Mouse (Mus musculus): Measurements from ENCODE around the gene Arl10.

DNA sequence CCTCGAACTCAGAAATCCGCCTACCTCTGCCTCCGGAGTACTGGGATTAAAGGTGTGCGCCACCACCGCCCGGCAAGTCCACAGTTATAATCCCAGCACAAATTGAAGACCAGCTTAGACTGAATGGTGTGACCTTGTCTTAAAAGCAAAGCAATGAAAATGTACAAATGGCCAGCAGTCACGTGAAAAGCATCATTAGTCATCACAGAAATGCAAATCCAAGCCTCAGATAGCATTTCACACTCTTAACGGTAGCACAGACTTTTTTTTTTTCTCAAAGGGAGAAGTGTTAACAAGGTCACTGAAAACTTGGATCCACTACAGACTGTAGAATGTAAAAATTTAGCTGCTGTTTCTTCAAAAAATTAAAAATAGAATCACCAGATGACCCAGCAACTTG is 41.5 kb downstream of the Arl10 start:
- no peak for TF ChIP-seq CTCF (conservative IDR thresholded peaks at IDR 0.05; ENCODE audit: low read length)
- no peak for TF ChIP-seq POU5F1 (IDR thresholded peaks at IDR 0.05; ENCODE audit: borderline replicate concordance, low read length)
- TF ChIP-seq NANOG (IDR thresholded peaks at IDR 0.05; ENCODE audit: borderline replicate concordance, low read length) = no peak

Measured in E14TG2a.4 (cell line).